Mouse (Mus musculus): ENCODE results near the gene Poc1b.
"Not testable (repeated sequence)": the region's sequence is repeated elsewhere in the genome, so short reads cannot be mapped to it uniquely, and the experiment has no call there.

The Poc1b gene

DNA sequence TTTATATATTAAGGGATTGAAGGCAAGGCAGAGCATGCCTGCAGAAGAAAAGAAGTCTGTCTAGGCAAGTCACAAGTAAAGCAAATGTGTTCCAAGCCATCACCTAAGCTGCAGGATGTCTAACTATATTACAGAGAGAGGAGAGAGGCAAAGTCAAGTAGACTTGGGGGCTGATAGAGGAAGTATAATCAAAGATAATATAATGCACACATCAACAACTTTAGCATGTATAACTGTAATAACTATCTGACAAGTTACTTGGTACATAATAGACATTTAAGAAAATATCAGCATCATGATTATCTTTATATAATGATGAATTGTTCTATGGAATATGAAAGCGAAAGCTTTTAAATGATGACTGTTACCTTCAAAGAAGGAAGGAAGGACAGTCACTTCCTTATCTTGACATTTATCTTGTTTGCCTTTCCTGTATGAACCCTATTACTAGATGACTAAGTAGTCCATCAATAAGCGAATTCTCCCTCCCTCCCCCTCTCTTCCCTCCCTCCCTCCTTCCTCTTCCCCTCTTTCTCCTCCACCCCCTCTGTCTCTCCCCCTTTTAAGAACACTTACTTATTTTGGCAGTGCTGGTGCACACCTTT is 87.7 kb downstream of the Poc1b start:
- no peak for DNase-seq (ENCODE audit: low read depth, low spot score)

DNA sequence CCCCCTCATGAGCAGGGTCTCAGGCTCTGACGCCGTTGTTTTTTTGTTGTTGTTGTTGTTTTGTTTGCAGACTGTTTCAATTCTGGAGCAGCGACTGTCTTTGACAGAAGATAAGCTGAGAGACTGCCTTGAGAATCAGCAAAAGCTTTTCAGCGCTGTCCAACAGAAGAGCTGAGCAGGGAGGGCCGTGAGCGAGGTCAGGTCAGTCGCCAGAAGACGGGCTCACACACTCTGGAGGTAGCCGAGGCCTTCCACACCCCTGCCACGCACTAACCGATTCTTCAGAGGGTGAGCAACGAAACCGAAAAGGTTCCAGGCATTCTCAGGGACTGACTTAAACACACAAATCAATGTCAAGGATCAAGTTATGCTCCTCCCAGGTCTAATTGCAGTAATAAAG is 89.7 kb downstream of the Poc1b start:
- no peak for DNase-seq (ENCODE audit: low read depth, low spot score)

DNA sequence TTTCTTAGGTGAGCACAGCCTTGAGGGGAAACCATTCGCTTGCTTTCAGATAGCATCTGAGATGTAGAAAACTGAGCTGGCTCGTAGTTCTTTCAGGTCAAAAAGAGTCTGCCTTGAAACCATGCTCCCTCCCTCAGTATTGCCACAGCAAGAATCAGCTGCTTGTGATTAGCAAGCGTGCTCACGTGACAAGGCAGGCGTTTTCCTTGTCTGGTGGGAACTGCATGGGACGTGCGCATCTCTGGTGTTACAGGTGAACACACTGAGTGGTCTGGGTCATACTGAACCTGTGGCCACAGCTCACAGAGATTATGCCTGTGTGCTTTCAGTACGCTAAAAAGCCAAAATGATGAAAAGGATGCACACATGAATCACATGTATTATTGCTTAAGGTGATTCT is 90.3 kb downstream of the Poc1b start:
- no peak for DNase-seq (ENCODE audit: low read depth, low spot score)

DNA sequence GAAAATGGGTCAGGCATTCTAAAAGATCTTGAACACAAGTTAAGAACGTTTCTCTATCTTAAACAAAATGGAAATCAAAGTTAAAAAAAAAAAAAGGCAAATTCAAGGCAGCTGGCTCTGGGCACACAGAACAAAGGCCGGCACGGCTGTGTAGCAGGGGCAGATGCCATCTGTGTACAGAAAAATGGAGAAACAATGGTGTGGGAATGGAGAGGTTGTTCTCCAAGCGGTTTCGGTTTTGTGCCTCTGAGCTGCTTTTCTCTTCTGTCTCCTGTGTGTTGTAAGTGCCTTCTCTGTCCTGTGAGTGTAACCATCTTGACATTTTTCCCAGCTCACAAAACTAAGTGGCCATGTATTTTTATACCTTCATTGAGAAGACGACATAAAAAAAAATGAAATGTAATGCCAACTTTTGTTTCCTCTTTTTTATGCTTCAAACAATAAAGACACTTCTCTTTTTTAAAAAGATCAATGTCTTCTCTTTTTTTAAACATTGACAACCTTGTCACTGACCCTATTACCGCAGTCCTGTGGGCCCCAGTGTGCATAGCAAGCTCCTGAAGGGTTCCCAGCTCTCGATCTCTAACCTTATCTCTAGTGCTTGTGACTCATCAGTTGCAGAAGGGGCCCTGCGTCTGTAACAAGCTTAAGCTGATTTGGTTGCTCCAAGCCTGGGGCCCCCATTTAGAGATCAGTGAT is 90.9 kb downstream of the Poc1b start:
- DNase-seq (ENCODE audit: low read depth, low spot score): no peak

DNA sequence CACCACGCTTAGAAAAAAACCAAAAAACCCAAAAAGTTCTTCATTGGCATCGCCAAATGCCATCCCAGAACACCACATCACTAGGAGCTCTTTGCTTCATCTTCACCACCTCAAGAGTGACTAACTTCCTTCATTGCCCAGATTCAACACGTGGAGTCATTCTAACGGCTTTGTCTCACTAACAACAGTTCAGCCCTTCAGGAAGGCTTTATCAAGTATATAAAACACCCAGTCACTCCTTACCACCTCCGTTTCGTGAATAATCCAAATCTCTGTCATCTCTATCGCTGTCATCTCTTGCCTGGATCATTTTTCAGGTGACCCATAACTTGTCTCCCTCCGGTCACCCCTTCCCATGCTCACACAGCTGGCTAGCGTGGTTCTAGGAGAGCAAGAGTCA is 92.1 kb downstream of the Poc1b start:
- no peak for DNase-seq (ENCODE audit: low read depth, low spot score)

DNA sequence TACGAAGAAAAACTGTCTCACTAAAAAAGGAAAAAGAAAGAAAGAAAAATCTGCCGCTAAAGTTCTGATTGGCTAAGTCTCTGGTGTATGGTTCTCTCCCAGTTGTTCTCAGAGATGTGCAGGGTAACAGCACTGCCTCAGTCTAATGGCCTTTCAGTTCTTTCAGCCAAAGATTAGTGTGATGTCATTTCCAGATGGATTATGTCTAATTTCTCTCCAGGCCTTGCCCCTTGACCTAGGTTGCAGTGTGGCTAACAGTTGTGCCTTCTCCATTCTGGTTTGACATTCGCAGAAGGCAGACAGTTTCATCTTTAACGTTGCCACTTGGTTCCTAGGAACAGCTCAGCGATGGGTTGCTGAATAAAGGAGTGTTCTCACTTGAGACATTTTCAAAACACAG is 94.1 kb downstream of the Poc1b start:
- DNase-seq (ENCODE audit: low read depth, low spot score): no peak

DNA sequence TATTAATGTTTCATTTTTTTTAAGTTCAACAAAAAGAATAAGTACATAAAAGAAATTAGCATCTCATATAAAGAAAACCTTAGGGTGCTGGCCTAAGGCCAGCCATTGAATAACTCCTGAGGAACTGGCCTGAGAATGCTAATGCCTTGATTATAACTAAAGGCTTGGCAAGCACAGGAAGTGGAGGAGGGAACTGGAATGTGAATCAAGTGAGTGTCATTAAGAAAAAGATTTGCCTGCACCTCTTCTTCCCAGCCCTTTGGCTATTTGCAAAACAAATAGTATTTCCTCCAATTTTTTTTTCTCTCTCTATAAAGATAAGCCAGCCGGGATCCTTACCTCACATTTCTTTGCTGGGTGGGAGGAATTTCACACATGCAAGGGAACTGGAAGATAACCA is 95.0 kb downstream of the Poc1b start:
- no peak for DNase-seq (ENCODE audit: low read depth, low spot score)

DNA sequence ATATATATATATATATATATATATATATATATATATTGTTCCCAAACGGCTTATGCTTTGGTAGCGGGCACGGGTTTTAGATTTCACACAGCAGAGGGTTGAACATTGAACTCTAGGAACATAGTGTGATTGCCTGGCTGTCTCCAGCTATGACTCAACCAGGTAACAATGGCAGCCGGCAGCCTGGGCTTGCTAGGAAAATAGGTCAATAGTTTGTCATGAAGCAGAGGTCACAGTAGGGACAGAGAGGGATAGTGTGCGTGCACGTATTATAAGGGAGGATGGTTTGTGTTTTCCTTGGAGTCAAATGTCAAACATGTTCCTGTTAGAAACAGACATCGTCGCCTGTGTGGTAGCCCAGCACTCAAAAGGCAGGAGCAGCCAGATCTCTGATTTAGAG is 95.5 kb downstream of the Poc1b start:
- no peak for DNase-seq (ENCODE audit: low read depth, low spot score)

DNA sequence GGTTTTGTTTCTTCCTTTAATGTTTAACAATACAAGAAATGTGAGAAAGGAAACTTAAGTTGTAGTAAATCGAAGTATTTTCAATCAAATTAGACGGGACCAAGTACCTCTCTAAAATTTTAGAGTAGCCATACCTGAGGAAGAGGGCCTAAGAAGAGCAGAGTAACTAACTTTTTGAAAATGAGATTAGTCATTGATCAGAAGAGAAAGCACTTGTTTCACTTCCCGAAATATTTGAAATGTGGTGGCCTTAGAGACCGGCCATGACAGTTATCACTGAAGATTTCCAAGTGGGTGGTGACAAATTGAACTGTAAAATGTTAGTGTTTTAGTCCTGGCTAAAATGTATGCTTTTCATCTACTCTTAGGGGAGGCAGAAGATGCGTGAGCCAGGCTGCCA is 96.3 kb downstream of the Poc1b start:
- no peak for DNase-seq (ENCODE audit: low read depth, low spot score)

DNA sequence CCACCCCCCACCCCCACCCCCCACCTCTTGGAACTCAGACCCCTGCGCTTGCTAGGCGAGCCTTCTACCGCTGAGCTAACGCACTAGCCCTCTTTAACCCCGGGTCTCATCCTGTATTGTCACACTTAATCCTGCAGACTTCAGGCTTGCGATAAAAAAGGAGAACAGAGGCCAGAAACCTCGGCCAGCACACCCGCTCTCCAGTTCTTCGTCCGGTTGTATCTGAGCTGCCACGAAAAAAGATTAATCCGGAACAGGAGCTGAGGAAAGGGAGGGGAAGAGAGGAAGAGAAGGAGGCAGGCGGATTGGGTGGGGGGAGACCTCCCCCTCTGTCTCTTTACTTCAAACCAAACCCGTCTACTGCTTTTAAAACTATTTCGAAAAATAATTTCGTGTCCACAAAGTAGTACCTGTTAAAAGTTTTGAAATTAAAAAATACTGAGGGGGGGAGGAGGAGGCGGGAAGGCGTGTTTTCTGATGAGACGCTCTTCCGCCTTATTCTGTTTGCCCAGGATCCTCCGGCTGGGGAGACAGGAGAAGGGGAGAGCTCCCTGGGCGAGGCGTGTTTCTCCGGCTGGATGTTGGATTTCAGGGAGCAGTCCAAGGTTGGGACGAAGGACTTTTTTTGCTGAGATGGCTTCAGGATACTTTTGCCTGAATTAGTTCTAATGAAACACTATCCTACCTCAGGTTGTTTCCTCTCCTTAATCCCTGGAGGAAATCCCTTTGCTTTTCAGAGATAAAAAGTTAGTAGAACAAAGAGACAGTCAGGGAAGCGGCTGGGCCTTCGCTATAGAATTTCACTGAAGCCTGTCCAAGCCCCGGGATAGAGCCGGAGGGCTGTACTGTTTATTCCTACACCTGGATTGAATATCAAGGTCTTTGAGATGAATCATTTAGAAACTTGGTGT is 97.0 kb downstream of the Poc1b start:
- DNase-seq (ENCODE audit: low read depth, low spot score): no peak

DNA sequence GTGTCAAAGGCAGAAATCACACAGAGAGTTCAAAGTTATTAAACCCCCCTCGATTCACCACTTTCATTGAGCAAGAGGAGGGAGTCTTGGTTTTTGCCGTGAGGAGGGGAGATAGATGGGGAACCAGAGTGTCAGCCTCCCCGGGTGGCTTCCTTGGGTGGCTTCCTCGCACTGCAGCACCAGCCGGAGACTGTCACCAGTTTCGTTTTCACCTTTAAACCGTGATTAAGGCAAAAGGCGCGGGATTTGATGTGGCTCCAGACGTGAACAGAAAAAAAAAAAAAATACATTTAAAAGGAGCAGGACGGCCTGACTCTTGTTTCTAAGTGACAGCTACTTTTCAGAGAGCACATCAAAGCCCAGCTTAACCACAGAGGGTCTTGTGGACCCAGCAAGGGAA is 97.7 kb downstream of the Poc1b start:
- no peak for DNase-seq (ENCODE audit: low read depth, low spot score)

DNA sequence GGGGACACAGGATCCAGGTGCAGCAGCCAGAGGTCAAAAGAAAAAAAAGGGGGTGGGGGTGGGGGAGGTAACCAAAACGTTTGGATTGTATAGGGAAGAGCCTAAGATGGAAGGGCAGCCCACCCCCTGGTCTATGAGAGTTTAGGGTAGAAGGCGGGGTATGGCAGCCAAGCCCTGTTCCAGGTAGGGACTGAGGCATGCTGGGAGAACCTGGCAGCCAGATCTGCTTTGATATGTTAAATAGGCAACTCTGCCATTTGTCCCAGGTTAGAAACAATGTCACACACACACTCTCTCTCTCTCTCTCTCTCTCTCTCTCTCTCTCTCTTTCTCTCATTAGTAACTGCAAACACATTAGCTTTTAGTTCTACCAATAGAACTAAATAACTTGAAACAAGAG is 100.3 kb downstream of the Poc1b start:
- DNase-seq (ENCODE audit: low read depth, low spot score): no peak

DNA sequence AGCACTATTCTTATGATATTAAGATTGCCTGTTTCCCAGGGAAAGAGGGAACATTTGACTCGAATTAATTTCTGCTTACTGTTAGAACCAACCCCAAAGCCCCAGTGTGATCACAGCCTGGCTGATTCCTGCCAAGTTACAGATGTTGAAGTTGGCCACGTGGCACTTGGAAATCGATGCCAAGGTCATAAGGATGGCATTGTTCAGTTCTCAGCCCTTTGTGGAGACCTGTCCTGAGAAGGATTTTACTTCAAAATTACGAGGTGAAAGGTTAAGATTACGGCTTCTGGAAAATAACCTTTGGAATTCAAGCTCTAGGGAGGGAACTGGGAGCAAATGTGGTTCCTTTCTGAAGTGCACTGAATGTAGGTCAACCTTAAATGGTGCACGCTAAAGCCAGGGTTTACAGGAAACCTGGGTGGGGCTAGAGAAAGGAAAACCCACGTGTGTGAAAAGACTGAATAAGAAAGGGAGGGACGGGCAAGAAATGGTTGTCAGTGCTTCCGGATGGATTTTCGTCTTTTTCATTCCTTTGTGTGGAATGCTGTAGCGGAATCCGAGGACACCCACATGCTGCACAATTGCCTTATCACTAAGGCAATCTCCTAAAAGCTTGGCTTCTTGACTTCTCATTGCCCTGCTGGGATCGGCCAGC is 102.4 kb downstream of the Poc1b start:
- no peak for DNase-seq (ENCODE audit: low read depth, low spot score)

DNA sequence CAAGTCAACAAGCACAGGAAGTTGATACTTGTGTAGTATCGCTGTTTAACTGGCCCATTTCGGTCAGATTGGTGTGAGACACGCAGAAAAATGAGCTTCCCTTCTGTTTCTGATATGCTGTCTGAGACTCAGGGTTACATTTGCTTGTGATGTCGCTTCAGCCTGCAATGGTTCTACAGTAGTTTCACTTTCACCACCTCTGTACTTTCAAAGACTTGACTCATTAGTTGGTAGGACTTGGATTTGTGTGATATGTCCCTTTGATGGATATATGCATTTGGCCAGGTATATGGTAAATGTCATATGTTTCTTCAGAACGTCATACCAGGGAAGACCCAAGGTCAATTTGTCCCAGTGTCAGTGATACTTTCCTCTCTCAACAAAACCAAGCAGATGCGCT is 104.2 kb downstream of the Poc1b start:
- no peak for DNase-seq (ENCODE audit: low read depth, low spot score)

DNA sequence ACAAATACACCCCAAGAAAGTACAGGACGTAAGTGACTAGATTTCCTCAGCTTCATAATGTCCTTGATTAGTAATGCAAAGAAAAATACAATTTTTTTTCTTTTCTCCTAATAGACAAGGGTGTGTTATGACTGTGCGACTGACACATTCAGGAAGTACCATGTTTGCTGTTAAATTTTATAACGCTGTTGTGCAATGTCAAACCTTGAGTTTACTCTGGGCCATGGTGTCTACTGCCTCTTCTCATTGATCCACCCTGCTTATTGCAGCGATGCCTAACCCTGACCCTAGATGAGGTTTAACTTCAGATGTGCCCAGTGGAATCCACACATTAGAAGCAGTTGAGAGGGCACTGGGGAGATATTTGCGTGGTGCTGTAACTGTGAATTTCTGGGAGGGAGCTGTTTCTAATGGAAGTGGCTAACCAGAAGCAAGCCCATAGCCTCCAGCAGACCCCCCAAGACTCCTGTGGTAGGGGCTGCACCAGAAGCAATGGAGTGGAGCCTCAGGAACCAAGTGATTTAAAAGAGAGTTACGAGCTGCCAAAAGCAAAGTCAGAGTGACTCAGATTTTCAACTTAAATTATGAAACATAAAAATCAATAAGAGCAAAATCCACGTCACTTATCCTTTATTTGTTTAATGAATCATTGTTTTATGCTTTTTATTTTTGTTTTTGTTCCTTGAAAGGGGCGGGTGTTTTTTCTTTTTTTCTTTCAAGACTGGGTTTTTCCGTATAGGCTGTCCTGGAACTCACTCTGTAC is 104.8 kb downstream of the Poc1b start:
- DNase-seq (ENCODE audit: low read depth, low spot score): no peak

DNA sequence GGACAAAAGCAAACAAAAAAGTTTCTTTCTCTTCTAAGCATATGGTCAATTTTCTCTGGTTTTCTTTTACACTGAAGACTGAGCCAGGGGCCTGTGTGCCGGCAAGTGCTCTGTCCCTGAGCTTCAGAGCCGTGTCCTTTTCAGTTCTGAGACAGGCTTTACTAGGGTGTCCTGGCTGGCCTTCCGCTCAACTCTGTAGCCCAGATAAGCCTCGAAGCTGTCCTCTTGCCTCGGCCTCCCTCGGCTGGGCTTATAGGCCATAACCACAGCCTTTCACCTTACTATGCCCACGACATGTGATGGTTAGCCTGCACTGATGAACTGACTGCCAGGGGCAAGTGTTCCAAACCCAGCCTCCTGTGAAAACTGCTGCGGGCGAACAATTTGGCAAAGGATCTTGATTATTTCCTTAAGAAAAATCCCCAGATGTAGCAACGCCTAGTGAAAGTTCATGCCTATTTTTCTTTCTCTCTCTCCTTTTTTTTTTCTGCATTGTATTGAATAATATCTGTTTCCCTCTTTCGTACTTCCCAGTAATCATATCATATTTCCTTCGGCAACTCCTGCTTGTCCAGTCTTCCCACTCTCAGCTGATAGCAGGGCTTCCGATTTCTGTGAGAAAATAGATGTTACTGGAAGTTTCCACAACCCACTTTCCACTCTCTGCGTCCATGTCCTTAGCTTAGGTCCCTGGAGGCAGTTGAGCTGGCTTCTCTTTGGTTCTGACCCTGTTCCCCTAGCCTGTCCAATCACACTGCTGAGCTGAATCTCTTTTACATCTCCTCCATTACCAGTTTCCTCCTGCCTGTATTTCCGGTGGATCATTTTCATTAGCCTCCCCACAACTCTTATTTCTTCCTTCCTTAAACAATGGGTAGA is 107.8 kb downstream of the Poc1b start:
- no peak for DNase-seq (ENCODE audit: low read depth, low spot score)

DNA sequence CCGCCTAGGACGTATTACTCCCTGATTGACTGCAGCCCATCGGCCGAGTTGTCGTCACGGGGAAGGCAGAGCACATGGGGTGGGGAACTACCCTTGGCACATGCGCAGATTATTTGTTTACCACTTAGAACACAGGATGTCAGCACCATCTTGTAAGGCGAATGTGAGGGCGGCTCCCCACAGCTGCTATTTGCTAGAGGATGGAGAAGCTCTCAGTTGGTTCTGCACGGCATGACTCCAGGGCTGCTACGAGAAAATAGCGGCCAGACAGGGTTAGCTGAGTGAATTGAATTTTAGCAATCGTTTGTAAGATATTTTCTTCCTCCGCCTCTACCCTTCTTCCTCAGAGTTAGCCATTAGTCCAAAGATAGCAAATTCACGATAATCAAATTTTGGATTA is 109.7 kb downstream of the Poc1b start:
- not testable (repeated sequence) for DNase-seq (ENCODE audit: low read depth, low spot score)

DNA sequence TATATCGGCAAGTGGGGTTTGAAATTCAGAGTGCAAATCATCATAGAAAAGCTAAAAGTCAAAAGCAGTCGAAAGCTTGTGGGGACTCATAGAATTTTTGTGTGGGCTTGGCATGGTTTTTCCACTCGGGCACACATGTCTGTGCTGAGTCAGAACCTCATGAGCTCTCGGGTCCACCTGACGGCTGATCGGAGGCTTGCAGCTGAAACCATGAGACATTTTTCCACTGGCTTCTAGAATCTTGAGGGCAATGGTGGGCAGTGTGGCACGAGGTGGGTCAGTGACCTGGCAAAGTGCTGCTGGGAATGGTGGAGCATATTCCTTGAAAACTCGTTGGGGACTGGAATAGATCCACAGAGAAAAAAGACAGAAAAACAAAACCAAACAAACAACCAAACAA is 114.7 kb downstream of the Poc1b start:
- DNase-seq (ENCODE audit: low read depth, low spot score): no peak

DNA sequence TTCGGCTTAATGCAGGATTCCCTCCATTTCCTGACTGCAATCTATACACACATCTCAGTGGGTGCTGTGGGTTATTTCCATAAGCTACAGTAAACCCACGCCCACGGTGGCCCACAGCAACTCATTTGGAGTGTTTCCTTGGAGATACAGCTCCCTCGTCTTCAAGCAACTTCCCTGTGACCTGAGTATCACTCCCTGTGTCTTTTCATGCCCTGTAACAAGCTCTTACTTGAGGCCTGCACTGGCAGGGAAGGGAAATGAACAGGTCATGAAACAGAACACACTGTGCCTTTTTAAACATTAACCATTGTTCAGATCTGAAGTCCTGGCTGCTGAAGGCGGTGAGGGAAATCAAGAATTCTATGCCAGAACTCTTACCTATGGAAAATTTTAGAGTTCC is 115.9 kb downstream of the Poc1b start:
- DNase-seq (ENCODE audit: low read depth, low spot score): no peak

DNA sequence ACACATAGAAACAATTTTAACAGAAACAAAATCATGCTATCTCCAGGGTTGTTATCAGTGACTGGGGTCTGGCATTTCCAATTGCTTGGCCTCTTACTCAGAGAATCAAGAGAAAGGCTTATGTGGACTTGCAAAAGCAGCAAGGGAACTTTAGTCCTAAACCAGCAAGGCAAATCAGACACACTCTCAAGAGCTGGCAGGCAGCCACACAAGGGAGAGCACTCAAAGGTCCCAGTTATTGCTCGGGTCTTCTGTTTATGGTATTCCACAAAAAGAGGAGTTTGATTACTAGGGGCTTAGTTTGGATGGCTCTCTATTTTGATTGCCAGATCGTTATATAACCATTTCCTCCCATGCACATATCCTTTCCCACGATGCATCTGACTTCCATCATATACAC is 117.4 kb downstream of the Poc1b start:
- DNase-seq (ENCODE audit: low read depth, low spot score): no peak

DNA sequence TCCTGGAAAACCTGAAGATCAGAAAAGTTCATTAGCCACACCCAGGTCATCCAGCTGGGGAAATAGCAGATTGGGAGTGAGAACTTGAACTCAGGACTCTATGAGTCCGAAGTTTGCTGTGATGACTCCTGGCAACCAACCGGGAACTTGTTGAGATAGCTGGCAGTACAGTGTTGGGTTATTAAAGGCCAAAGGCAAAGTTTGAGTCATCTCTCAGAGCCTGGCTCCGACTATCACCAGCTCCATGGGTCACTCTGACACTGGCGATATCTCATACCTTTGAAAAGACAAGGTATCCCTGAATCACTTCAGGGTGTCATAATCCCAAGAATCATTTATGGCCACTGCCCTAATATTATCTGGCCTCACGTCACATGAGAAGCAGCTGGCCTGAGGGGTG is 119.9 kb downstream of the Poc1b start:
- no peak for DNase-seq (ENCODE audit: low read depth, low spot score)
